Mouse (Mus musculus): ENCODE measurements at regions not wholly inside any gene's neighbourhood (a gene's known extent, or its start where the extent isn't known, plus 50 kb on each side); places are given as distances from the start of the nearest gene placed in this dataset.

DNA sequence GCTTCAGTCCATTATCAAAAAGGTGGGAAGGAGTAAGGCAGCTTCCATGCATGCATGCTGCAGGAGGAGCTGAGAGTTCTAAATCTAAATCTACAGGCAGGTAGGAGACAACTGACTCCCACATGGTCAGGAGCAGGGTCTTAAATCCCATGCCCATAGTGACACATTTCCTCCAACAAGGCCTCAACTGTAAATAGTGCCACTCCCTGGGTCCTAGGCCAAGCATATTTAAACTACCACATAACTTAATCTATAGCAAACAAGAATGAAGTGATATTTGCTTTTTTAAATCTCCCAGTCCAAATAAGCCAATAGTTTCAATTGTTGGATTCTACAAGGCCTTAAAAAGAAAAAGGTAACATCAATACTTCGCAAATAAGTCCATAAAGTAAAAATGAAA lies 1345.4 kb upstream of the Dsel start:
- DNase-seq (ENCODE audit: low spot score) = no peak

DNA sequence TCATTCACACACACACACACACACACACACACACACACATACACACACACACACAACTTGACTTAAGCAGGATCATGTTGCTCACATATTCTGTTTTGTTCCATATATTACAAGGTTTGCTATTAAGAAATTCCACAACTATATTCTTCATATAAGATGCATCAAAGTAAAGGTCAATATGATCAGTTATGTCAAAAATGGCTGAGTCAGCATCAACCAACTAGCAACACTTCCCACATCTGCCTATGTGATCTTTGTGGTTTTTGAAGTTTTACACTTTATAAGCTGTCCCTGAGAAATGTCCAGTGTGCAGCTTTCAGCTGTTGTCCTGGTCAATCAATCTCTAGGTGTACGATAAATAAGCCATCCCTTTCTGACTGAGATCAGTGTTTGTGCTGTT lies 1339.3 kb upstream of the Dsel start:
- no peak for DNase-seq (ENCODE audit: low spot score)

DNA sequence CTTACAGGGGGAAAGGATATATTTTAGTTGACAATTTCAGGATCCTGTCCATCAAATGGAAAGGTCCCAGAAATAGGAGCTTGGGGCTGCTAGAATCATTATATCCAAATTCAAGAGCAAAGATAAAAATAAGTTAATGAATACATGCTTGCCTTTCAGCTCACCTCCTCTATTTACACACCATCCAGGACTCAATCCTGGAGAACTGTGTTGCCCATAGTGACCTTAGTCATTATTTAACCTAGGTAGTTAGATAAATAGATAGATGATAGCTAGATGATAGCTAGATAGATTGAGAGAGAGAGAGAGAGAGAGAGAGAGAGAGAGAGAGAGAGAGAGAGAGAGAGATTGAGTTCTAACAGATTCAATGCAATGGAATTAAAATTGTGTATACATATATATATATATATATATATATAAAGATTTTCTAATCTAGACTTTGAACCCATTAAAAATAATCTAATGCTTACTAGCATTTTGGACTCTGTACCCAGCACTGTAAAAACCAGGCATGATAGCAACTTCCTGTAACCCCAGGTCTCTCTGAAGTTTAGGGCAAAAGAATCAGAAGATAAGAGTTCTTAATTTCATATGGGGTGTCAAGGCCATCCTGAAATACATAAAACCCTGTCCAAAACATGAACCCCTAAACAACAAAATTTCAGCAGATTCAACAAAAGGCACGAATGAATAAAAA lies 1329.5 kb upstream of the Dsel start:
- no peak for DNase-seq (ENCODE audit: low spot score)

DNA sequence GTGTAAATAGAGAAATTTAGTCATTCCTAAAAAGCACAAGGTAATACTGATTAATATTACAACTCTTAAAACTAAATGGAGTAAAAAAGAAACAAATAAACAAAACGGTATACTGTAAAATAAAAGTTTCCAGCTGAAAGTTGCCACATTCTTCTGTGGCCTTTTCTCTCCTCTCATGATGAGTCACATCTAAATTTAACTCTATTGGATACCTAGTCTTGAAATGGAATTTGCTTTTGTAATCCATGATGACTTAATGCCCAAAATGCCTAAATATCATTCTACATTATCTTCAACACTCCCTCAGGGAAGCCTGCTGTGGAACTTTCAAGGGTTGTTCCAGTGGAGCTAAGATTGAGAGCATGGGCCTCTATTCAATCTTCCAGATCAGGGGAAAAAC lies 1298.5 kb upstream of the Dsel start:
- no peak for DNase-seq (ENCODE audit: low spot score)

Data from layer of hippocampus, adult 11-12 months (tissue).